Mouse (Mus musculus) spleen, adult 2 months (tissue): ENCODE data around the gene Tmem176a. TPM values are rescaled to one million over a fixed set of nuclear protein-coding genes. Genes with fewer than 3 reads are reported as not detected.

ENCODE experiments used
- DNase-seq, 2 experiments: peaks; one replicate each; pipeline versions ENCODE4 v3.0.0 to v3.0.0-alpha.2; 2012 to 2021; ENCODE audit warnings: low spot score in 2 of 2, low read depth in 1 of 2
- H3K27ac ChIP-seq: fragments of 200-500 bp; 2 replicates; pipeline ENCODE4 v1.5.1; 2012; ENCODE audit warnings: low read length, inconsistent platforms; ENCODE audit not compliant: insufficient read depth
- H3K27me3 ChIP-seq: fragments of 200-500 bp; 2 replicates; pipeline ENCODE4 v1.6.1; 2012; ENCODE audit warnings: mild to moderate bottlenecking, moderate library complexity, low read length, inconsistent platforms; ENCODE audit not compliant: control insufficient read depth, insufficient read depth
- H3K36me3 ChIP-seq: fragments of 200-500 bp; 2 replicates; pipeline ENCODE4 v1.6.1; 2012; ENCODE audit warnings: mild to moderate bottlenecking, low read length, inconsistent platforms; ENCODE audit not compliant: control insufficient read depth, insufficient read depth
- H3K4me1 ChIP-seq: fragments of 200-500 bp; 2 replicates; pipeline ENCODE4 v1.6.1; 2011; ENCODE audit warnings: inconsistent platforms; ENCODE audit not compliant: control insufficient read depth, insufficient read depth, insufficient read length
- H3K4me3 ChIP-seq: fragments of 200-500 bp; 2 replicates; pipeline ENCODE4 v1.5.1; 2011; ENCODE audit warnings: mild to moderate bottlenecking, inconsistent platforms; ENCODE audit not compliant: insufficient read depth, insufficient read length; ENCODE audit errors: extremely low read depth
- CTCF ChIP-seq: fragments of 200-500 bp; IDR thresholded peaks from 2 replicates; pipeline ENCODE4 v1.5.1; 2011; ENCODE audit warnings: mild to moderate bottlenecking, inconsistent platforms; ENCODE audit not compliant: insufficient read depth, insufficient read length, insufficient replicate concordance; ENCODE audit errors: extremely low read depth
- POLR2A ChIP-seq: fragments of 200-500 bp; IDR thresholded peaks from 2 replicates; pipeline ENCODE4 v1.6.1; 2011; ENCODE audit warnings: low read depth, low read length, inconsistent platforms
- WGBS: fragments of 180-500 bp; shearing (Covaris S2); methylation state at CpG from one replicate; pipeline ENCODE4 v1.1.7; 2018; 5-methylcytosine and 5-hydroxymethylcytosine counted together
- polyA plus RNA-seq: library from polyadenylated mRNA; depleted of rRNA; stranded (reverse); fragments of >200 nt; gene quantifications from 2 replicates; pipeline ENCODE4 v1.2.3, GENCODE M21; 2012

The Tmem176a gene
- polyA plus RNA-seq, 1 experiment: 95.2 TPM

GRCm38 (mm10) chr6:48842111-48842842 is 1.6 kb downstream of the Tmem176a start:
- peak in 1 of 2 experiments; percentile 26 for DNase-seq
- Histone ChIP-seq H3K27me3 (no peaks in the 10 kb centered on the region), H3K4me3 (peak overlapping the region; percentile 50; the same call in 1 of the 2 replicates), H3K36me3 (no peaks in the 10 kb centered on the region), H3K4me1 (peaks cover 2% of the 10 kb centered on the region; the same call in 1 of the 2 replicates), H3K27ac (peak overlapping the region; percentile 61)
- whole genome bisulfite sequencing: 62% methylated on average over 11 of the region's 11 CpGs
- no peak for TF ChIP-seq POLR2A
- TF ChIP-seq CTCF: 0 out of 2 replicates have a peak, but pooled peaks have one; percentile 3

GRCm38 (mm10) chr6:48845086-48845485 is 4.4 kb downstream of the Tmem176a start:
- Histone ChIP-seq H3K27me3 (no peaks in the 10 kb centered on the region), H3K36me3 (no peaks in the 10 kb centered on the region), H3K27ac (no peak overlapping the region), H3K4me3 (no peak overlapping the region), H3K4me1 (peaks cover 2% of the 10 kb centered on the region; the same call in 1 of the 2 replicates)
- TF ChIP-seq CTCF (no peak), POLR2A (no peak)
- 86% methylated on average over 4 of the region's 4 CpGs for WGBS
- no peak for DNase-seq

GRCm38 (mm10) chr6:48851820-48852491 is 11.2 kb downstream of the Tmem176a start:
- DNase-seq: no peak
- WGBS: 10% methylated on average over 29 of the region's 29 CpGs
- Histone ChIP-seq H3K36me3 (no peaks in the 10 kb centered on the region), H3K4me1 (no peaks in the 10 kb centered on the region), H3K4me3 (no peak overlapping the region), H3K27me3 (peaks cover 4% of the 10 kb centered on the region; the same call in 1 of the 2 replicates), H3K27ac (peak overlapping the region; percentile 62; the same call in 1 of the 2 replicates)
- TF ChIP-seq CTCF (no peak), POLR2A (no peak)

GRCm38 (mm10) chr6:48854155-48854554 is 13.4 kb downstream of the Tmem176a start:
- WGBS: 96% methylated on average over 2 of the region's 2 CpGs
- Histone ChIP-seq H3K36me3 (no peaks in the 10 kb centered on the region), H3K4me1 (no peaks in the 10 kb centered on the region), H3K4me3 (no peak overlapping the region), H3K27me3 (peaks cover 4% of the 10 kb centered on the region; the same call in 1 of the 2 replicates), H3K27ac (no peak overlapping the region)
- DNase-seq: no peak
- no peak for TF ChIP-seq CTCF
- TF ChIP-seq POLR2A: no peak

- Histone ChIP-seq H3K4me3 (no peak overlapping the region), H3K36me3 (no peaks in the 10 kb centered on the region), H3K27ac (no peak overlapping the region), H3K4me1 (no peaks in the 10 kb centered on the region), H3K27me3 (no peaks in the 10 kb centered on the region)
- TF ChIP-seq POLR2A: no peak
- TF ChIP-seq CTCF: no peak
- 49% methylated on average over 8 of the region's 8 CpGs for WGBS
- DNase-seq: no peak
Measured at GRCm38 (mm10) chr6:48857613-48858302, 17.0 kb downstream of the Tmem176a start.

GRCm38 (mm10) chr6:48860130-48860815 is 19.6 kb downstream of the Tmem176a start:
- H3K27me3 ChIP-seq: no peaks in the 10 kb centered on the region
- no peaks in the 10 kb centered on the region for H3K4me1 ChIP-seq
- H3K27ac ChIP-seq: no peak overlapping the region
- H3K4me3 ChIP-seq: no peak overlapping the region
- peak; percentile 30 to 32 for DNase-seq
- no peak for TF ChIP-seq POLR2A
- TF ChIP-seq CTCF: peak; percentile 46; the same call in 1 of the 2 replicates
- H3K36me3 ChIP-seq: no peaks in the 10 kb centered on the region
- WGBS: 12% methylated on average over 23 of the region's 23 CpGs
